Mouse (Mus musculus) stomach, embryonic 15.5 days (tissue): ENCODE data around the gene Tram2. TPM values are rescaled to one million over a fixed set of nuclear protein-coding genes. Genes with fewer than 3 reads are reported as not detected.
A peak's percentile ranks its signal among the peaks of the same experiment; 100 is the strongest.

Experiments used
- ATAC-seq: fragments of 200-750 bp; cut with Nextera tagmentation; 2 replicates; pipeline ENCODE4 v1.8.0; 2017; ENCODE audit warnings: low read depth, moderate number of reproducible peaks, moderate TSS enrichment; ENCODE audit not compliant: insufficient read depth, low FRiP score
- H3K27ac ChIP-seq: fragments of 300-500 bp; sonication (generic); 2 replicates; pipeline ENCODE4 v1.5.1; 2015; ENCODE audit warnings: mild to moderate bottlenecking, inconsistent platforms
- H3K27me3 ChIP-seq: fragments of 300-500 bp; sonication (generic); replicated peaks from 2 replicates; pipeline ENCODE4 v1.6.1; 2015; ENCODE audit warnings: inconsistent platforms
- H3K36me3 ChIP-seq: fragments of 300-500 bp; sonication (generic); 2 replicates; pipeline ENCODE4 v1.6.1; 2015; ENCODE audit warnings: inconsistent platforms
- H3K4me1 ChIP-seq: fragments of 300-500 bp; sonication (generic); 2 replicates; pipeline ENCODE4 v1.6.1; 2015; ENCODE audit warnings: inconsistent platforms
- H3K4me2 ChIP-seq: fragments of 300-500 bp; sonication (generic); 2 replicates; pipeline ENCODE4 v1.6.1; 2015; ENCODE audit warnings: mild to moderate bottlenecking, inconsistent platforms
- H3K4me3 ChIP-seq: fragments of 300-500 bp; sonication (generic); replicated peaks from 2 replicates; pipeline ENCODE4 v1.5.1; 2015; ENCODE audit warnings: inconsistent platforms
- H3K9ac ChIP-seq: fragments of 300-500 bp; sonication (generic); 2 replicates; pipeline ENCODE4 v1.6.1; 2015; ENCODE audit warnings: inconsistent platforms
- H3K9me3 ChIP-seq: fragments of 300-500 bp; sonication (generic); 2 replicates; pipeline ENCODE4 v1.6.1; 2016; ENCODE audit warnings: inconsistent platforms
- WGBS: fragments of 180-500 bp; shearing (Covaris S2); methylation state at CpG from one replicate; pipeline ENCODE4 v1.1.7; 2015; 5-methylcytosine and 5-hydroxymethylcytosine counted together
- polyA plus RNA-seq: library from polyadenylated mRNA; unstranded; fragments of >200 nt; fragmentation: Nextera tagmentation; extraction: Ambion mirVana; gene quantifications from 2 replicates; pipeline ENCODE4 v1.2.1, GENCODE M21; 2015

Tram2 gene
- polyA plus RNA-seq, 1 experiment from 2014 or later = 6.3 TPM

DNA sequence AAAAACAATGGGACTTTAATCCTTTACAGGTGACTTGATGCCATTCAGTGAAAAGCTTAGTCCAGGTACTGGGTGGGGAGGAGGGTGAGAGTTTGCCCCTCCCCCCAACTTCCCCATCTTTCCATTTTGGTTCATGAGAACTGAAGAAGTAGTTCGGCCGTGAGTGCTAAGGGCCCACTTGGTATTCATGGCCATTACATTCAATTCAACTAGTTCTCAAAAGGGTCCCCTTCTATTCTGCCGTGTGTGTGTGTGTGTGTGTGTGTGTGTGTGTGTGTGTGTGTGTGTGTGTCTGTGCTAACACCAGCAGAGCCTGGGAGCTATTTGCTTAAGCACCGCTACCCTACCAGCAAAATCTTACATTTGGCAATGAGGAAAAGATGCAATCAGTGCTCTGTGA is 94.4 kb downstream of the Tram2 start:
- Histone ChIP-seq H3K27ac (no peak overlapping the region), H3K4me3 (no peak overlapping the region), H3K36me3 (no peaks in the 10 kb centered on the region), H3K9me3 (no peaks in the 10 kb centered on the region), H3K27me3 (no peaks in the 10 kb centered on the region), H3K4me1 (no peaks in the 10 kb centered on the region), H3K4me2 (no peak overlapping the region), H3K9ac (no peak overlapping the region)
- no peak for ATAC-seq
- WGBS = 74% methylated on average over 4 of the region's 4 CpGs

DNA sequence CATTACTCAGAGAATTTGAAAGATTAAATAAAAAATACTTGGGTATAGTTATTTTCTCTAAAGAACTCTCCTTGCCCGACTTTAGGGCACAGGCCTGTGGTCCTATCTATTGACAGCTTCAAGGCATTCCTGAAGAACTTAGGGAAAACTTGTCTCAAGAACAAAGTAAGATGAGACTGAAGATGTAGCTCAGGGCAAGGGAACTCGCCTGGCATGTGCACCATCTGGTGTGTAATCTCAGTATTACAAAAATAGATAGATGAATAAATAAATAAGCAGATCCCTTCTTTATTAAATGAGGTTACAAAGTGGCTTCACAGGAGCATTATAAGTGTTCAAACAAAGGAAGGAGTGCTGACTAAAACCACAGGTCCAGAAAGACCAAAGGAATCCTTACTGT is 94.9 kb downstream of the Tram2 start:
- WGBS = 74% methylated on average over 2 of the region's 2 CpGs
- ATAC-seq = no peak
- Histone ChIP-seq H3K9ac (no peak overlapping the region), H3K4me2 (no peak overlapping the region), H3K27ac (no peak overlapping the region), H3K36me3 (no peaks in the 10 kb centered on the region), H3K4me3 (no peak overlapping the region), H3K27me3 (no peaks in the 10 kb centered on the region), H3K4me1 (no peaks in the 10 kb centered on the region), H3K9me3 (no peaks in the 10 kb centered on the region)

DNA sequence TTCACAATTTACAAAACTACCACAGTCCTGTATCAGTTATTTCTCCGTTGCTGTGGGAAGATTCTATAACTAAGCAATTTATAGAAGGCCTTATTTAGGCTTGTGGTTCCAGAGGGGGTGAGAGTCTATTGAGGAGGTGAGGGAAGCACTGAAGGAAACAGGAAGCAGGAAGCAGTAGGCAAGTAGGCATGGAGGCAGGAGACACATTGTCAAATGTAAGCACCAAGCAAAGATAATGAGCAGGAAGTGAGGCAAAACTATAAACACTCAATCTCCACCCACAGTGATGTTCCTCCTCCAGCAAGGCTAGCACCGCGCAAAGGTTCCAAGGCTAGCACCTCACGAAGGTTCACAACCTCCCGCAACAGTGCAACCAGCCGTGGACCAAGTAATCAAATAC is 97.3 kb downstream of the Tram2 start:
- ATAC-seq = no peak
- 88% methylated on average over 6 of the region's 6 CpGs for WGBS
- Histone ChIP-seq H3K4me1 (no peaks in the 10 kb centered on the region), H3K27me3 (no peaks in the 10 kb centered on the region), H3K4me3 (no peak overlapping the region), H3K4me2 (no peak overlapping the region), H3K9me3 (no peaks in the 10 kb centered on the region), H3K36me3 (no peaks in the 10 kb centered on the region), H3K9ac (no peak overlapping the region), H3K27ac (no peak overlapping the region)

DNA sequence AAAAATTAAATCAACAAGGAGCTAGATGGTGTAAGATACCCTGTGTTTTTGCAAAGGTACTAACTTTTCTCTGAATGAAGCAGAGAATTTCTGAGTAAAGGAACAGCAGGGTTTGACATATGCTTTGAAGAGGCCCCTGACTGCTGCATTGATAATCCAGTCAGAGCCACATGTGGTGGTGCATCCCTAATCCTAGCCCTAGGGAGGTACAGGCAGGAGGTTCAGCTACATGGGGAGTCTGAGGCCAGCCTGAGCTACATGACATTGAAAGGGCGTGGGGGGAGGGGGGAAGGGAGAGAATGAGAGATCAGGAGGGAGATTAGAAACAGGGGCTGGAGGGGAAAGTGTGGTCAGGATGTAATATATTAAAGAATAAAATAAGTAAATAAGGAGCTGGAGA is 98.5 kb downstream of the Tram2 start:
- no peak for ATAC-seq
- H3K27ac ChIP-seq = no peak overlapping the region
- no peaks in the 10 kb centered on the region for H3K27me3 ChIP-seq
- no peak overlapping the region for H3K9ac ChIP-seq
- H3K4me2 ChIP-seq = no peak overlapping the region
- no peaks in the 10 kb centered on the region for H3K4me1 ChIP-seq
- H3K36me3 ChIP-seq = no peaks in the 10 kb centered on the region
- 69% methylated on average over 1 of the region's 1 CpGs for WGBS
- no peak overlapping the region for H3K4me3 ChIP-seq
- no peaks in the 10 kb centered on the region for H3K9me3 ChIP-seq

DNA sequence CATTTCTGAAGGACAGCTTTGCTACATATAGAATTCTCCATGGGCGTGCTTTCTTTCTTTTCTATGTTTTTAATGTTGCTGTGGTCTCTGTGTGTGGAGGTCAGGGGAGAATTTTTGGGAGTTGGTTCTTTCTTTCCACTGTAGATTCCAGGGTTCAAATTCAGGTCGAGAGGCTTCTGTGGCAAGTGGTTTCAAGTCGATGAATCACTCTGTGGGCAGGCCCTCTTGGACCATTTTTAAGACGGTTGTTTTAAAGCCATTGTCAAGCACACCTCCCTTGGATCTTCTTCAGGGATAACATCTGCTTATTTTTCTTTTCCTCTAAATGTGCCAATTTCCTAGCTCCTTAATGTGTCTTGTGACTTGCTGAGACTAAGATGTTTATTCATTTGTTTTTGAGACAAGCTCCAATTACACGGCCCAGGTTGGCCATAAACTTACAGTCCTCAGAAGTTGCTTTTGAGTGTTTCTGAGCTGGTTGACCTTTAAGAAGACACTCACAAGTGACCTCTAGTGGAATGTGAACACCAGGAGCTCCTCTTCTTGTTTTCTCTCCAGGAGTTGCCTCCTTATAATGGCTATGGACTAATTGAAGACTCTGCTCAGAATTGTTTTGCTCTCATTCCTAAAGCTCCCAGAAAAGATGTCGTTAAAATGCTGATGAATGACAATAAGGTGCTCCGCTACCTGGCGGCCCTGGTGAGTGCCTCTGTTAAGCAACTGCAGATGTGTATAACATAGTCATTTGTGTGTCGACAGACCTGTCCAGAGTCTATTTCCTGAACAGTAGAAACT is 104.5 kb downstream of the Tram2 start:
- no peak overlapping the region for H3K4me3 ChIP-seq
- 63% methylated on average over 9 of the region's 9 CpGs for WGBS
- no peaks in the 10 kb centered on the region for H3K36me3 ChIP-seq
- no peaks in the 10 kb centered on the region for H3K27me3 ChIP-seq
- no peak overlapping the region for H3K4me2 ChIP-seq
- H3K9ac ChIP-seq = no peak overlapping the region
- H3K9me3 ChIP-seq = no peaks in the 10 kb centered on the region
- no peaks in the 10 kb centered on the region for H3K4me1 ChIP-seq
- H3K27ac ChIP-seq = no peak overlapping the region
- ATAC-seq = no peak

DNA sequence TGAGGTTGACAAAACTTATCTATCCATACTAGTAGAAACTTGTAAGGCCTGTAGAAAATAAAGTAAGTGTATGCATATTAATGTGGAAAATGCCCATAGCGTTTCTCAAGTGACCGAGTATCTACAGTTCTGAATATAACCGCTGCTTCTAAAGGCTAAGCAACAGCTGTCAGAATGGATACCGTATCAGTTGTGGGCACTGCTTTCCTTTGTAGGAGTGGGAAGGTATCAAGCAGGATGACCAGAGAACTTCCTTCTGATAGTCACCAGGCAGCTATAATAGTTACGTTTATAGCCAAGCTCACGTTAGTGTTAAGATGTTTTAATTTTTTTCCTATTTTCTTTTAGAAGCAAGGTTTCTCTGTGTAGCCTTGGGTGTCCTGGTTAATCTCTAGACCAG is 105.6 kb downstream of the Tram2 start:
- no peak for ATAC-seq
- H3K4me2 ChIP-seq = no peak overlapping the region
- 90% methylated on average over 6 of the region's 6 CpGs for WGBS
- H3K4me3 ChIP-seq = no peak overlapping the region
- no peaks in the 10 kb centered on the region for H3K9me3 ChIP-seq
- no peaks in the 10 kb centered on the region for H3K36me3 ChIP-seq
- no peaks in the 10 kb centered on the region for H3K4me1 ChIP-seq
- no peaks in the 10 kb centered on the region for H3K27me3 ChIP-seq
- no peak overlapping the region for H3K27ac ChIP-seq
- no peak overlapping the region for H3K9ac ChIP-seq

DNA sequence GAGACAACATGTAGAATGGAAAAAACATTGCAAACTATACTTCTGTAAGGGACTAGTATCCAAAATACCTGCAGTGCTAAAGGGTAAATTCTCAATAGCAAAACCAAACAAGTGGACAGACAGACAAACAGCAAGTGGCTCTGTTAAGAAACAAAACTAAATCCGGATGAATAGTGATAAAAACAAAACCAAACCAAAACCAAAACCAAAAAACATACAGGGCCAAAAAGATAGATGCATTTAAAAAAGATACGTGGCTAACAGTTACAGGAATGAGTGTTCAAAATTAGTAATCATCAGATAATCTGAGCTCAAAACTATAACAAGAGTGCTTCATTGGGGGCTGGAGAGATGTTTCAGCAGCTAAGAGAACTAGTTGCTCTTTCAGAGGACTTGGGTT is 109.4 kb downstream of the Tram2 start:
- no peak overlapping the region for H3K9ac ChIP-seq
- H3K27me3 ChIP-seq = no peaks in the 10 kb centered on the region
- no peaks in the 10 kb centered on the region for H3K9me3 ChIP-seq
- no peak overlapping the region for H3K4me2 ChIP-seq
- ATAC-seq = no peak
- 77% methylated on average over 2 of the region's 2 CpGs for WGBS
- H3K4me3 ChIP-seq = no peak overlapping the region
- H3K27ac ChIP-seq = no peak overlapping the region
- no peaks in the 10 kb centered on the region for H3K4me1 ChIP-seq
- H3K36me3 ChIP-seq = no peaks in the 10 kb centered on the region

DNA sequence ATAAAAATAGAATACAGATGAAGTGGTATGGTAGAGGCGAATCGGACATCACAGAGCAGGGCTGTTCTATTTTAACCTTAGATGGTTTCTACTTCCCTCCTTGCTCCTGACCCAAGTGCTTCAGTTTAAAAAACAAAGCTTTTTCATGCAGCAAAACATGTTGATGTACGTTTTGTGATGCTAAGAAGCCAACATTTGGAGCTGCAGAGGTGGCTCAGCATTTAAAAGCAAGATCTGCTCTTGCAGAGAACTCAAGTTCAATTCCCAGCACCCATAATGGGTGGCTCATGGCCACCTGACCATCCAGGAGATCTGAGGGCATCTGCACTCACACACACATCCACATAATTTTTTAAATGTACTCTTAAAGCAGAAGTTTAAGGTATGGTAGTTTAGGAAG is 124.2 kb downstream of the Tram2 start:
- H3K4me3 ChIP-seq = no peak overlapping the region
- H3K9ac ChIP-seq = no peak overlapping the region
- H3K4me2 ChIP-seq = no peak overlapping the region
- no peaks in the 10 kb centered on the region for H3K36me3 ChIP-seq
- H3K27ac ChIP-seq = no peak overlapping the region
- 83% methylated on average over 3 of the region's 3 CpGs for WGBS
- H3K27me3 ChIP-seq = no peaks in the 10 kb centered on the region
- no peaks in the 10 kb centered on the region for H3K9me3 ChIP-seq
- 0 out of 2 replicates have a peak, but pooled peaks cover 5% of the 10 kb centered on the region for H3K4me1 ChIP-seq
- no peak for ATAC-seq

DNA sequence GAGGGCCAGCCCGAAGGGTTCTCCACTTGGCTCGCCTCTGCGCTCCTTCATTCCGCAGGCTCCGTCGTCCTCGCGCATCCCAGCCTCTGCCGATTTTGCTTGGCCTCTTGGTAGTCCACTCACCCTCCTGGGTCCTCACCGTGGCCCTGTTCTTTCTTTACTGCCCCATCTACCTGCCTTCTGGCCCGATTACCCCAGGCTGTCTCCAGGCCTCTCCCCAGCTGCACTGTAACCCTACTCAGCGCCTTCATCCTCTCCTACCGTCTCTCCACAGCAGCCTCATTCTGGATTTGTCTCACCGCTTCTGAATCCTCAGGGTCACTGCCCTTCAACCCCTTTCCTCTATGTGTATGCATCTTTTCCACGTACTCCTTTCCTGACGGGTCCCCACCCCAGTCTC is 127.2 kb downstream of the Tram2 start:
- Histone ChIP-seq H3K9ac (peak overlapping the region; percentile 32; the same call in 1 of the 2 replicates), H3K9me3 (no peaks in the 10 kb centered on the region), H3K36me3 (no peaks in the 10 kb centered on the region), H3K4me1 (0 out of 2 replicates have a peak, but pooled peaks cover 5% of the 10 kb centered on the region), H3K4me3 (peak overlapping the region; percentile 58), H3K27ac (peak overlapping the region; percentile 60; the same call in 1 of the 2 replicates), H3K27me3 (no peaks in the 10 kb centered on the region), H3K4me2 (peak overlapping the region; percentile 60)
- 6% methylated on average over 16 of the region's 16 CpGs for WGBS
- no peak for ATAC-seq

DNA sequence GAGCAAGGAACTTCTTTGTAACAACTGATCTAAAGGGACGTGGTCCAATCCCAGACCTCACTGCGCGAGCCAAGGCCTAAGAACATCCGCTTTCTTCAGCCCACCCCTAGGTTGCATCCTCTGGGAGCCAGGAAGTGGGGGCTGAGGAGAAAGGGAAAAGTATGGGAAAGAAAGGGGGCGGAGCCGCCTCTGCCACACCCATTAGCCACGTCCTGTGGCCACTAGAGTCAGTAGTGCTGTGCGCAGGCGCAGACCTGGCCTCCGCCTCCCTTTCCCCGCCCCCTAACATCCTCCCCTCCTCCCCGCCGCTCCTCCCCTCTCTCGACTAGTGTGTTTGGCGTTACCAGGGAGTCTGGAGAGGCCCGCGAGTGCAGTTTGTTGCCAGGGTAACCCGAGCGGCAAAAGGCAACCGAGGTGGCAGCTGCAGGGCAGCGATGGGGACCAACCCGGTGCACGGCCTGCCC is 127.7 kb downstream of the Tram2 start, which contains the start of gene Efhc1:
Gene Efhc1, plus strand, starts transcription at position 327 of the 464 bp plus-strand sequence.
- H3K9me3 ChIP-seq = no peaks in the 10 kb centered on the region
- 2% methylated on average over 23 of the region's 23 CpGs for WGBS
- no peaks in the 10 kb centered on the region for H3K36me3 ChIP-seq
- peak; percentile 97 for ATAC-seq
- peak within 1 kb of the TSS; percentile 60 for H3K4me2 ChIP-seq
- peak within 1 kb of the TSS; percentile 32; the same call in 1 of the 2 replicates for H3K9ac ChIP-seq
- peak within 1 kb of the TSS; percentile 58 for H3K4me3 ChIP-seq
- H3K27me3 ChIP-seq = no peaks in the 10 kb centered on the region
- peak within 1 kb of the TSS; percentile 60; the same call in 1 of the 2 replicates for H3K27ac ChIP-seq
- H3K4me1 ChIP-seq = 0 out of 2 replicates have a peak, but pooled peaks cover 5% of the 10 kb centered on the region
